Mouse (Mus musculus): Measurements from ENCODE around the gene Zfp956. TPM values are rescaled to one million over a fixed set of nuclear protein-coding genes. Genes with fewer than 3 reads are reported as not detected.

The Zfp956 gene
- polyA plus RNA-seq, 1 experiment from 2014 or later = 1.9 TPM

Other genes with a start within 250 kb of the Zfp956 start
- gene Pdia4, start 140.0 kb upstream of the Zfp956 start, polyA plus RNA-seq (2015; fragmentation: Nextera tagmentation; extraction: Ambion mirVana) = 132 and 136 TPM in 2 replicates
- 0.37 and 0.40 TPM in 2 replicates for gene Zfp786, start 122.5 kb upstream of the Zfp956 start, polyA plus RNA-seq (2015; fragmentation: Nextera tagmentation; extraction: Ambion mirVana)
- 1.6 and 1.9 TPM in 2 replicates for gene Zfp398, start 117.7 kb upstream of the Zfp956 start, polyA plus RNA-seq (2015; fragmentation: Nextera tagmentation; extraction: Ambion mirVana)
- gene Zfp282, start 76.2 kb upstream of the Zfp956 start, polyA plus RNA-seq (2015; fragmentation: Nextera tagmentation; extraction: Ambion mirVana) = 2.4 and 2.7 TPM in 2 replicates
- gene Zfp212, start 32.9 kb upstream of the Zfp956 start, polyA plus RNA-seq (2015; fragmentation: Nextera tagmentation; extraction: Ambion mirVana) = 5.6 and 6.0 TPM in 2 replicates
- gene Zfp777, start 95.5 kb downstream of the Zfp956 start, polyA plus RNA-seq (2015; fragmentation: Nextera tagmentation; extraction: Ambion mirVana) = 1.5 and 1.6 TPM in 2 replicates
- 2.1 and 2.4 TPM in 2 replicates for gene Zfp746, start 133.2 kb downstream of the Zfp956 start, polyA plus RNA-seq (2015; fragmentation: Nextera tagmentation; extraction: Ambion mirVana)

Data from liver, embryonic 16.5 days (tissue).